Mouse (Mus musculus): ENCODE results near the gene Bcl2a1b. TPM values are rescaled to one million over a fixed set of nuclear protein-coding genes. Genes with fewer than 3 reads are reported as not detected.

Gene Bcl2a1b
- polyA plus RNA-seq, 1 experiment from 2014 or later = 8.2 TPM

GRCm38 (mm10) chr9:89256556-89257335 lies 57.7 kb downstream of the Bcl2a1b start:
- no peaks in the 10 kb centered on the region for H3K9me3 ChIP-seq (ENCODE audit: control insufficient read depth)
- no peak for ATAC-seq

More at GRCm38 (mm10) chr9:89256556-89257335, 57.7 kb downstream of the Bcl2a1b start:
- 85% methylated on average over 12 of the region's 12 CpGs for WGBS
- no peak for TF ChIP-seq CTCF (IDR thresholded peaks at IDR 0.05; ENCODE audit: low read depth)
- H3K36me3 ChIP-seq (ENCODE audit: control insufficient read depth, insufficient read depth) = no peaks in the 10 kb centered on the region
- H3K4me1 ChIP-seq (replicated peaks; ENCODE audit: control insufficient read depth, insufficient read depth, low read length) = no peaks in the 10 kb centered on the region
- H3K27me3 ChIP-seq (replicated peaks; ENCODE audit: control insufficient read depth, insufficient read depth, low read length) = no peaks in the 10 kb centered on the region
- no peak overlapping the region for H3K4me3 ChIP-seq (ENCODE audit: low read depth, low read length)
- H3K27ac ChIP-seq (ENCODE audit: low read depth, low read length) = no peak overlapping the region
- H3K9ac ChIP-seq (ENCODE audit: low read depth, low read length) = no peak overlapping the region
- H3K4me2 ChIP-seq (replicated peaks; ENCODE audit: low read depth) = no peak overlapping the region

Other genes with a start within 250 kb of the Bcl2a1b start
- 2.6 and 2.7 TPM in 2 replicates for gene Bcl2a1a, start 242.3 kb upstream of the Bcl2a1b start, polyA plus RNA-seq (2015; fragmentation: Nextera tagmentation; extraction: Ambion mirVana)
- gene Trim43b, start 106.4 kb upstream of the Bcl2a1b start, polyA plus RNA-seq (2015; fragmentation: Nextera tagmentation; extraction: Ambion mirVana) = not detected in 2 replicates
- gene Gm29094, start 170 bp downstream of the Bcl2a1b start, polyA plus RNA-seq (2015; fragmentation: Nextera tagmentation; extraction: Ambion mirVana) = 0.69 and 2.1 TPM in 2 replicates
- gene Mthfs, start 11.5 kb downstream of the Bcl2a1b start, polyA plus RNA-seq (2015; fragmentation: Nextera tagmentation; extraction: Ambion mirVana) = 29.1 and 32.2 TPM in 2 replicates

Data from intestine, postnatal 0 days (tissue).